Mouse (Mus musculus) hindbrain, embryonic 11.5 days (tissue): ENCODE data around the gene Ifit3b. TPM values are rescaled to one million over a fixed set of nuclear protein-coding genes. Genes with fewer than 3 reads are reported as not detected.
"Not testable (repeated sequence)": the region's sequence is repeated elsewhere in the genome, so short reads cannot be mapped to it uniquely, and the experiment has no call there.

Source experiments
- ATAC-seq: fragments of 200-750 bp; cut with Nextera tagmentation; 2 replicates; pipeline ENCODE4 v1.8.0; 2017; ENCODE audit warnings: mild to moderate bottlenecking, moderate TSS enrichment, moderate library complexity; ENCODE audit not compliant: low FRiP score
- DNase-seq: peaks from one replicate; pipeline ENCODE4 v3.0.0-alpha.2; 2015; ENCODE audit warnings: low spot score
- H3K27ac ChIP-seq: fragments of 300-500 bp; sonication (generic); 2 replicates; pipeline ENCODE4 v1.5.1; 2014; ENCODE audit warnings: mild to moderate bottlenecking, low read depth, low read length
- H3K27me3 ChIP-seq: fragments of 300-500 bp; sonication (generic); 2 replicates; pipeline ENCODE4 v1.6.1; 2014; ENCODE audit warnings: mild to moderate bottlenecking, low read length, moderate library complexity, mixed read lengths; ENCODE audit not compliant: control insufficient read depth, insufficient read depth
- H3K36me3 ChIP-seq: fragments of 300-500 bp; sonication (generic); 2 replicates; pipeline ENCODE4 v1.6.1; 2014; ENCODE audit warnings: mild to moderate bottlenecking, low read length, moderate library complexity, mixed read lengths; ENCODE audit not compliant: control insufficient read depth, insufficient read depth
- H3K4me1 ChIP-seq: fragments of 300-500 bp; sonication (generic); replicated peaks from 2 replicates; pipeline ENCODE4 v1.6.1; 2014; ENCODE audit warnings: low read length, mixed read lengths; ENCODE audit not compliant: control insufficient read depth, insufficient read depth
- H3K4me2 ChIP-seq: fragments of 300-500 bp; sonication (generic); replicated peaks from 2 replicates; pipeline ENCODE4 v1.6.1; 2014; ENCODE audit warnings: mild to moderate bottlenecking, low read depth, low read length
- H3K4me3 ChIP-seq: fragments of 300-500 bp; sonication (generic); 2 replicates; pipeline ENCODE4 v1.5.1; 2014; ENCODE audit warnings: low read depth, low read length
- H3K9ac ChIP-seq: fragments of 300-500 bp; sonication (generic); 2 replicates; pipeline ENCODE4 v1.6.1; 2014; ENCODE audit warnings: low read depth, low read length
- H3K9me3 ChIP-seq: fragments of 300-500 bp; sonication (generic); 2 replicates; pipeline ENCODE4 v1.6.1; 2016; ENCODE audit warnings: low read length; ENCODE audit not compliant: control insufficient read depth
- WGBS: fragments of 180-500 bp; shearing (Covaris S2); extraction: QIAGEN DNeasy Blood & Tissue Kit; methylation state at CpG from one replicate; pipeline ENCODE4 v1.1.7; 2014; 5-methylcytosine and 5-hydroxymethylcytosine counted together
- polyA plus RNA-seq: library from polyadenylated mRNA; unstranded; fragments of >200 nt; fragmentation: Nextera tagmentation; extraction: Ambion mirVana; gene quantifications from 2 replicates; pipeline ENCODE4 v1.2.1, GENCODE M21; 2014

Ifit3b gene
- polyA plus RNA-seq, 1 experiment from 2014 or later = not detected

GRCm38 (mm10) chr19:34598341-34598740 lies 9.4 kb upstream of the Ifit3b start:
- Histone ChIP-seq H3K27me3 (no peaks in the 10 kb centered on the region), H3K4me2 (no peak overlapping the region), H3K9me3 (no peaks in the 10 kb centered on the region), H3K4me3 (no peak overlapping the region), H3K27ac (no peak overlapping the region), H3K4me1 (no peaks in the 10 kb centered on the region), H3K36me3 (no peaks in the 10 kb centered on the region), H3K9ac (no peak overlapping the region)
- whole genome bisulfite sequencing = 84% methylated on average over 2 of the region's 2 CpGs
- ATAC-seq (no peak), DNase-seq (no peak)

DNA sequence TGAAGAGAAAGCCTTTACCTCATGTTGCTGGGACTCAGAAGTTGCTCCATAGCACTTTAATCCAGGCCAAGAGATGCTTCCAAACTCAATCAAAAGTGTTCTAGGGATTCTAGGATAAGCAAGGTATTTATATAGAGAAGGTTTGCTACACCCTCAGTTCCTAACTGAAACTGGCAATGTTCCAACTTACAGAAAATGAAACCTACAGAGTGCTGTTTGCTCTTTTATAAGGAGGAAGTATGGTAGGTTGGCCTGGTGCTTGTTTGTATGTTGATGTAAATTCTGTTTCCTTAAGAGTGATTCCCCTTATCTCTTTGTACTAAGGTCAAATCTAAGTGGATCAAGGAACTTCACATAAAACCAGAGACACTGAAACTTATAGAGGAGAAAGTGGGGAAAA lies 8.5 kb upstream of the Ifit3b start:
- ATAC-seq, H3K9ac ChIP-seq, H3K4me2 ChIP-seq, H3K4me3 ChIP-seq, DNase-seq, H3K36me3 ChIP-seq, H3K27me3 ChIP-seq, H3K27ac ChIP-seq, H3K4me1 ChIP-seq, H3K9me3 ChIP-seq: not testable (repeated sequence)

DNA sequence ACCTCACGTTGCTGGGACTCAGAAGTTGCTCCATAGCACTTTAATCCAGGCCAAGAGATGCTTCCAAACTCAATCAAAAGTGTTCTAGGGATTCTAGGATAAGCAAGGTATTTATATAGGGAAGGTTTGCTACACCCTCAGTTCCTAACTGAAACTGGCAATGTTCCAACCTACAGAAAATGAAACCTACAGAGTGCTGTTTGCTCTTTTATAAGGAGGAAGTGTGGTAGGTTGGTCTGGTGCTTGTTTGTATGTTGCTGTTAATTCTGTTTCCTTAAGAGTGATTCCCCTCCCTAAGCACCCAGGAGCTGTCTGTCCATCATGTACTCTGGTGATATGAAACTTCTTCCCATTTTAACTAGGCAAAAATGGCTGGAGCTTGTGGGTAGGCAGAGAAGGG lies 5.9 kb upstream of the Ifit3b start, which contains the start of gene Ifit1bl1:
Gene Ifit1bl1 (minus strand): TSS at position 69 of the 400 bp plus-strand sequence.
- not testable (repeated sequence) for H3K36me3 ChIP-seq, ATAC-seq, H3K27ac ChIP-seq, H3K4me1 ChIP-seq, H3K9me3 ChIP-seq, H3K27me3 ChIP-seq, DNase-seq, H3K4me2 ChIP-seq, H3K4me3 ChIP-seq, H3K9ac ChIP-seq
- 51% methylated on average over 1 of the region's 1 CpGs for WGBS

DNA sequence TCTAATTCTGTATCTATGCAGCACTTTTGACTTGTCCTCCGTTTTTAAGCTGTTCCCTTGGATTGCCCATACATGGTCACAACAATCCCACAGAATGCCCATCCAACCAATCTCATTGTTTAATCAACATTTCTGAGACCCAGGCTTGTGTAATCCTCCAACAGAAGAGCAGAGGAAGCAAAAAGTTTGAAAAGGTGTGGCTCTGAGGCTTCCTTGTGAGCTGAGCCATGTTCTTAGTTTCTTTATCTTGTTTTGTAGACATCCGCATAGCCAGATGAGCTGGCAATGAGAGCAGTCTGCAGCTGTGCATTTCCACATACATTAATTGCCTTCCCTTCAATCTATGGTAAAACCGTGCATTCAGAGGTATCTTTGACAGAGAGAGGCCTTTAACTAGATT lies 2.3 kb upstream of the Ifit3b start:
- Histone ChIP-seq H3K36me3 (no peaks in the 10 kb centered on the region), H3K9ac (no peak overlapping the region), H3K27me3 (no peaks in the 10 kb centered on the region), H3K4me3 (no peak overlapping the region), H3K27ac (no peak overlapping the region), H3K4me2 (no peak overlapping the region), H3K9me3 (no peaks in the 10 kb centered on the region), H3K4me1 (no peaks in the 10 kb centered on the region)
- 90% methylated on average over 3 of the region's 3 CpGs for WGBS
- DNase-seq (no peak), ATAC-seq (no peak)

DNA sequence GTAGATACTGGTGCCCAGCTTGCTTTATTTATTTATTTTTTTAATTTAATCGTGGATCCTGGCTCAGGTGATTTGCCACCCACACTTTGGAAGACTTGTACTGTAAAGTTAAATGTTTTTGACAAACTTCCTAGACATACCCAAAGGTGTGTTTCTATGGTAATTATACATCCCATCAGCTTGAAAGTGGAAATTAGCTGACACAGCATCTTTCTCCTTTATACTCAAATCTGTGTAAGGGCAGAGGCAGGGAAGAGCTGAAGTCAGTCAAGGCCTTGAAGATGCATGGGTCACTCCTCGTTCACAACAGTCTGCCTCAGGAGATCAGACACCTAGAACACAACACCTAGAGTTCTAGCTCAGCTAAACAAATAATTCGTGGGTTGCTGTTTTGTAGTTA lies 2.3 kb downstream of the Ifit3b start:
- not testable (repeated sequence) for H3K4me1 ChIP-seq, H3K27ac ChIP-seq, H3K4me3 ChIP-seq, H3K9ac ChIP-seq, H3K9me3 ChIP-seq, ATAC-seq, H3K4me2 ChIP-seq, H3K27me3 ChIP-seq, H3K36me3 ChIP-seq, DNase-seq
- 82% methylated on average over 3 of the region's 3 CpGs for WGBS

GRCm38 (mm10) chr19:34612243-34613001 lies 4.7 kb downstream of the Ifit3b start:
- not testable (repeated sequence) for H3K4me3 ChIP-seq, H3K9ac ChIP-seq, H3K27me3 ChIP-seq, H3K27ac ChIP-seq, DNase-seq, H3K4me2 ChIP-seq, H3K9me3 ChIP-seq, ATAC-seq, H3K36me3 ChIP-seq, H3K4me1 ChIP-seq
- 83% methylated on average over 5 of the region's 11 CpGs for WGBS

DNA sequence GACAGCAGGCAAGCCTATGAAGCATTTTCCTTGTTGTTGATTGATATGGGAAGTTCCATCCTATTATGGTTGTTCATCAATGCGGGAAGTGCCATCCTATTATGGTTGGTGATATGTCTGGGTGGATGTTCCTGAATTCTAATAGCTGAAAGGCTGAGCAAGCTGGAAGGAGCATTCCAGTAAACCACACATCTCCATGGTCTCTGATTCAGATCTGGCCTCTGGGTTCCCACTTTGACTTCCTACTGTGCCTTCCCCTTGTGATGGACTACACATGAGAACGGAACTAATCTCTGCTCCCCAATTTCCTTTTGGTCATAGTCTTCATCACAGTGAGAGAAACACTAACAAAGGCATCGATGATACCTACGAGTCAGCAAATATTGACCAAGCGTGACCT lies 13.1 kb downstream of the Ifit3b start:
- H3K27me3 ChIP-seq = no peaks in the 10 kb centered on the region
- DNase-seq (no peak), ATAC-seq (no peak)
- no peak overlapping the region for H3K4me2 ChIP-seq
- H3K4me1 ChIP-seq = no peaks in the 10 kb centered on the region
- H3K4me3 ChIP-seq = no peak overlapping the region
- H3K9ac ChIP-seq = no peak overlapping the region
- 97% methylated on average over 5 of the region's 5 CpGs for WGBS
- no peaks in the 10 kb centered on the region for H3K36me3 ChIP-seq
- H3K27ac ChIP-seq = no peak overlapping the region
- no peaks in the 10 kb centered on the region for H3K9me3 ChIP-seq

DNA sequence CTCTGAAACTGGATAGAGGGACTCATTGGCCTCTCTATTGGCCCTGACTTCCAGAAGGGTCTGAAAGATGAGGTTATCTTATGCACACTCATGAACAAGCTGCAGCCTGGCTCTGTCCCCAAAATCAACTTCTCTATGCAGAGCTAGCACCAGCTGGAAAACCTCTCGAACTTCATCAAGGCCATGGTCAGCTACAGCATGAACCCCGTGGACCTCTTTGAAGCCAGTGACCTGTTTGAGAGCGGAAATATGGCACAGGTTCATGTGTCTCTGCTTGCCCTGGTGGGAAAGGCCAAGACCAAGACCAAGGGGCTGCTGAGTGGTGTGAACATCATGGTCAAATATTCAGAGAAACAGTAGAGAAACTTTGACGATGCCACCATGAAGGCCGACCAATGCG lies 16.0 kb downstream of the Ifit3b start:
- no peak overlapping the region for H3K9ac ChIP-seq
- no peak overlapping the region for H3K4me3 ChIP-seq
- WGBS = 91% methylated on average over 6 of the region's 6 CpGs
- H3K9me3 ChIP-seq = no peaks in the 10 kb centered on the region
- DNase-seq (no peak), ATAC-seq (no peak)
- no peaks in the 10 kb centered on the region for H3K36me3 ChIP-seq
- H3K27ac ChIP-seq = no peak overlapping the region
- H3K4me2 ChIP-seq = no peak overlapping the region
- H3K4me1 ChIP-seq = no peaks in the 10 kb centered on the region
- H3K27me3 ChIP-seq = no peaks in the 10 kb centered on the region

DNA sequence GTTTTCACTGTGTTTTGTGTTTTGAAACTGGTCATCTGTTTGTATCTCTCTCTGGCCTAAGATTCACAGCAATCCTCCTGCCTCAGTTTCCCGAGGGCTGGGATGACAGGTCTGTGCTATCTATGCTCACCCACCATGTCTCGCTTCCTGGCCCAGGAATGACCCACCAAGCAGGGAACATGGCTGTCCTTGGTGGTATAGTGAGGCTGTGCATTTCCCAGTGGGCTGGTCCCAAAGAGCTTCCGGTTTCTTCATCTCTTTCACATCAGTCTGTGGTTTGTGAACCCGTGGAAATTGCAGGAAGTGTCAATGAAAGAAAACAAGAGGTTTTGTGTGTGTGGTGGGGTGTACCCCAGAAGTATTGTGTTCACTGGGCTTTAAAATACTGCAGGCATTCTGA lies 16.9 kb downstream of the Ifit3b start:
- H3K9ac ChIP-seq = no peak overlapping the region
- no peak overlapping the region for H3K4me2 ChIP-seq
- no peak for ATAC-seq
- no peak for DNase-seq
- WGBS = 78% methylated on average over 4 of the region's 4 CpGs
- H3K36me3 ChIP-seq = no peaks in the 10 kb centered on the region
- no peak overlapping the region for H3K4me3 ChIP-seq
- no peaks in the 10 kb centered on the region for H3K27me3 ChIP-seq
- no peaks in the 10 kb centered on the region for H3K9me3 ChIP-seq
- no peak overlapping the region for H3K27ac ChIP-seq
- H3K4me1 ChIP-seq = no peaks in the 10 kb centered on the region
